Mouse (Mus musculus): Measurements from ENCODE around the gene Thoc5. TPM values are rescaled to one million over a fixed set of nuclear protein-coding genes. Genes with fewer than 3 reads are reported as not detected.

Thoc5 gene
- polyA plus RNA-seq, 1 experiment from 2014 or later, result 32.8 TPM

GRCm38 (mm10) chr11:4963099-4963808 lies 68.1 kb downstream of the Thoc5 start:
- no peak for ATAC-seq (ENCODE audit: borderline replicate concordance, extremely low read depth, low FRiP score, low TSS enrichment)
- 37% methylated on average over 6 of the region's 6 CpGs for WGBS

GRCm38 (mm10) chr11:4966325-4966724 lies 71.2 kb downstream of the Thoc5 start:
- Histone ChIP-seq H3K27me3 (no peaks in the 10 kb centered on the region), H3K27ac (no peak overlapping the region), H3K9ac (no peak overlapping the region), H3K36me3 (no peaks in the 10 kb centered on the region), H3K4me1 (no peaks in the 10 kb centered on the region), H3K4me2 (no peak overlapping the region), H3K4me3 (no peak overlapping the region), H3K9me3 (no peaks in the 10 kb centered on the region)
- 40% methylated on average over 2 of the region's 2 CpGs for WGBS
- no peak for ATAC-seq (ENCODE audit: borderline replicate concordance, extremely low read depth, low FRiP score, low TSS enrichment)

More at GRCm38 (mm10) chr11:4963099-4963808, 68.1 kb downstream of the Thoc5 start:
- H3K27me3 ChIP-seq, result no peaks in the 10 kb centered on the region
- no peaks in the 10 kb centered on the region for H3K4me1 ChIP-seq
- no peak overlapping the region for H3K4me2 ChIP-seq
- no peaks in the 10 kb centered on the region for H3K36me3 ChIP-seq
- H3K27ac ChIP-seq, result no peak overlapping the region
- no peaks in the 10 kb centered on the region for H3K9me3 ChIP-seq
- H3K4me3 ChIP-seq, result no peak overlapping the region
- H3K9ac ChIP-seq, result no peak overlapping the region

GRCm38 (mm10) chr11:4966888-4967287 lies 71.8 kb downstream of the Thoc5 start:
- no peaks in the 10 kb centered on the region for H3K4me1 ChIP-seq
- no peak for ATAC-seq (ENCODE audit: borderline replicate concordance, extremely low read depth, low FRiP score, low TSS enrichment)
- 64% methylated on average over 5 of the region's 5 CpGs for WGBS
- H3K27ac ChIP-seq, result no peak overlapping the region
- H3K27me3 ChIP-seq, result no peaks in the 10 kb centered on the region
- no peak overlapping the region for H3K4me2 ChIP-seq
- no peaks in the 10 kb centered on the region for H3K36me3 ChIP-seq
- no peak overlapping the region for H3K9ac ChIP-seq
- no peak overlapping the region for H3K4me3 ChIP-seq
- no peaks in the 10 kb centered on the region for H3K9me3 ChIP-seq

- no peaks in the 10 kb centered on the region for H3K9me3 ChIP-seq
- no peak overlapping the region for H3K9ac ChIP-seq
- no peaks in the 10 kb centered on the region for H3K36me3 ChIP-seq
- no peak for ATAC-seq (ENCODE audit: borderline replicate concordance, extremely low read depth, low FRiP score, low TSS enrichment)
- no peaks in the 10 kb centered on the region for H3K27me3 ChIP-seq
- H3K4me1 ChIP-seq, result no peaks in the 10 kb centered on the region
- WGBS, result 33% methylated on average over 2 of the region's 2 CpGs
- H3K4me3 ChIP-seq, result no peak overlapping the region
- no peak overlapping the region for H3K4me2 ChIP-seq
- no peak overlapping the region for H3K27ac ChIP-seq
Measured at GRCm38 (mm10) chr11:4967549-4967948, 72.4 kb downstream of the Thoc5 start.

- ATAC-seq (ENCODE audit: borderline replicate concordance, extremely low read depth, low FRiP score, low TSS enrichment), result no peak
- no peak overlapping the region for H3K27ac ChIP-seq
Measured at GRCm38 (mm10) chr11:4968376-4968775, 73.3 kb downstream of the Thoc5 start.

GRCm38 (mm10) chr11:4972967-4973870 lies 78.1 kb downstream of the Thoc5 start:
- Histone ChIP-seq H3K9ac (no peak overlapping the region), H3K27ac (peak overlapping the region; percentile 16; the same call in 1 of the 2 replicates), H3K4me3 (no peak overlapping the region), H3K9me3 (no peaks in the 10 kb centered on the region), H3K27me3 (no peaks in the 10 kb centered on the region), H3K36me3 (no peaks in the 10 kb centered on the region), H3K4me2 (no peak overlapping the region), H3K4me1 (no peaks in the 10 kb centered on the region)
- no peak for ATAC-seq (ENCODE audit: borderline replicate concordance, extremely low read depth, low FRiP score, low TSS enrichment)
- 60% methylated on average over 13 of the region's 13 CpGs for WGBS

More at GRCm38 (mm10) chr11:4968376-4968775, 73.3 kb downstream of the Thoc5 start:
- no peaks in the 10 kb centered on the region for H3K9me3 ChIP-seq
- no peaks in the 10 kb centered on the region for H3K4me1 ChIP-seq
- H3K4me3 ChIP-seq, result no peak overlapping the region
- no peaks in the 10 kb centered on the region for H3K36me3 ChIP-seq
- H3K27me3 ChIP-seq, result no peaks in the 10 kb centered on the region
- no peak overlapping the region for H3K9ac ChIP-seq
- H3K4me2 ChIP-seq, result no peak overlapping the region
- 67% methylated on average over 10 of the region's 10 CpGs for WGBS

GRCm38 (mm10) chr11:4973871-4974256 lies 78.7 kb downstream of the Thoc5 start:
- H3K4me3 ChIP-seq, result no peak overlapping the region
- WGBS, result 88% methylated on average over 2 of the region's 2 CpGs

GRCm38 (mm10) chr11:4974376-4975122 lies 79.4 kb downstream of the Thoc5 start:
- Histone ChIP-seq H3K9ac (no peak overlapping the region), H3K4me1 (no peaks in the 10 kb centered on the region), H3K4me2 (0 out of 2 replicates have a peak overlapping the region, but pooled peaks have one; percentile 5), H3K9me3 (no peaks in the 10 kb centered on the region), H3K4me3 (no peak overlapping the region), H3K27ac (peak overlapping the region; percentile 81), H3K27me3 (no peaks in the 10 kb centered on the region), H3K36me3 (no peaks in the 10 kb centered on the region)
- 45% methylated on average over 11 of the region's 11 CpGs for WGBS
- peak; percentile 47 for ATAC-seq (ENCODE audit: borderline replicate concordance, extremely low read depth, low FRiP score, low TSS enrichment)

More at GRCm38 (mm10) chr11:4973871-4974256, 78.7 kb downstream of the Thoc5 start:
- Histone ChIP-seq H3K36me3 (no peaks in the 10 kb centered on the region), H3K27ac (peak overlapping the region; percentile 16), H3K4me1 (no peaks in the 10 kb centered on the region), H3K4me2 (no peak overlapping the region), H3K9me3 (no peaks in the 10 kb centered on the region), H3K27me3 (no peaks in the 10 kb centered on the region), H3K9ac (no peak overlapping the region)
- ATAC-seq (ENCODE audit: borderline replicate concordance, extremely low read depth, low FRiP score, low TSS enrichment), result no peak

- peak overlapping the region; percentile 81 for H3K27ac ChIP-seq
- no peaks in the 10 kb centered on the region for H3K27me3 ChIP-seq
- 0 out of 2 replicates have a peak overlapping the region, but pooled peaks have one; percentile 22 for H3K4me2 ChIP-seq
- H3K4me1 ChIP-seq, result no peaks in the 10 kb centered on the region
- no peak for ATAC-seq (ENCODE audit: borderline replicate concordance, extremely low read depth, low FRiP score, low TSS enrichment)
- no peak overlapping the region for H3K4me3 ChIP-seq
- 7% methylated on average over 14 of the region's 14 CpGs for WGBS
- no peaks in the 10 kb centered on the region for H3K36me3 ChIP-seq
- no peak overlapping the region for H3K9ac ChIP-seq
- no peaks in the 10 kb centered on the region for H3K9me3 ChIP-seq
Measured at GRCm38 (mm10) chr11:4975623-4976022, 80.5 kb downstream of the Thoc5 start.
